Mouse (Mus musculus) megakaryocyte-erythroid progenitor cell, adult 5-6 weeks (primary cell): ENCODE measurements at regions not wholly inside any gene's neighbourhood (a gene's known extent, or its start where the extent isn't known, plus 50 kb on each side); places are given as distances from the start of the nearest gene placed in this dataset.

Source experiments
- ATAC-seq: replicated peaks from 2 replicates; pipeline ENCODE4 v1.8.0; 2016; ENCODE audit warnings: mild to moderate bottlenecking, inconsistent platforms; ENCODE audit not compliant: severe bottlenecking, poor library complexity, low FRiP score, low TSS enrichment

GRCm38 (mm10) chr1:61471779-61472578, 166.6 kb upstream of the Pard3b start:
- ATAC-seq = no peak

- no peak for ATAC-seq
These were observed 165.9 kb upstream of the Pard3b start for GRCm38 (mm10) chr1:61472579-61473242.

GRCm38 (mm10) chr1:61485459-61485858, 153.2 kb upstream of the Pard3b start:
- ATAC-seq = no peak

- no peak for ATAC-seq
These were observed 113.7 kb upstream of the Pard3b start for GRCm38 (mm10) chr1:61524886-61525285.

GRCm38 (mm10) chr1:61525881-61526280, 112.7 kb upstream of the Pard3b start:
- no peak for ATAC-seq

GRCm38 (mm10) chr1:61528757-61529156, 109.9 kb upstream of the Pard3b start:
- no peak for ATAC-seq

- ATAC-seq = no peak
These were observed 108.5 kb upstream of the Pard3b start for GRCm38 (mm10) chr1:61530166-61530565.

GRCm38 (mm10) chr1:61531487-61531886, 107.1 kb upstream of the Pard3b start:
- ATAC-seq = no peak

GRCm38 (mm10) chr1:61540081-61540480, 98.5 kb upstream of the Pard3b start:
- ATAC-seq = no peak

- ATAC-seq = no peak
These were observed 97.5 kb upstream of the Pard3b start for GRCm38 (mm10) chr1:61541166-61541565.

GRCm38 (mm10) chr1:61552577-61553517, 85.8 kb upstream of the Pard3b start:
- ATAC-seq = no peak

- no peak for ATAC-seq
These were observed 79.1 kb upstream of the Pard3b start for GRCm38 (mm10) chr1:61559514-61559913.

GRCm38 (mm10) chr1:61562091-61562490, 76.5 kb upstream of the Pard3b start:
- ATAC-seq = no peak

- no peak for ATAC-seq
These were observed 73.2 kb upstream of the Pard3b start for GRCm38 (mm10) chr1:61565471-61565870.

GRCm38 (mm10) chr1:61574276-61574675, 64.3 kb upstream of the Pard3b start:
- no peak for ATAC-seq

GRCm38 (mm10) chr1:61576758-61577157, 61.9 kb upstream of the Pard3b start:
- no peak for ATAC-seq

GRCm38 (mm10) chr1:61587251-61587650, 51.4 kb upstream of the Pard3b start:
- ATAC-seq = no peak
